Mouse (Mus musculus): Measurements from ENCODE around the gene Pank3. TPM values are rescaled to one million over a fixed set of nuclear protein-coding genes. Genes with fewer than 3 reads are reported as not detected.

Gene Pank3
- total and polyA plus RNA-seq, 3 experiments = 12.0 to 20.7 (median 19.6) TPM

DNA sequence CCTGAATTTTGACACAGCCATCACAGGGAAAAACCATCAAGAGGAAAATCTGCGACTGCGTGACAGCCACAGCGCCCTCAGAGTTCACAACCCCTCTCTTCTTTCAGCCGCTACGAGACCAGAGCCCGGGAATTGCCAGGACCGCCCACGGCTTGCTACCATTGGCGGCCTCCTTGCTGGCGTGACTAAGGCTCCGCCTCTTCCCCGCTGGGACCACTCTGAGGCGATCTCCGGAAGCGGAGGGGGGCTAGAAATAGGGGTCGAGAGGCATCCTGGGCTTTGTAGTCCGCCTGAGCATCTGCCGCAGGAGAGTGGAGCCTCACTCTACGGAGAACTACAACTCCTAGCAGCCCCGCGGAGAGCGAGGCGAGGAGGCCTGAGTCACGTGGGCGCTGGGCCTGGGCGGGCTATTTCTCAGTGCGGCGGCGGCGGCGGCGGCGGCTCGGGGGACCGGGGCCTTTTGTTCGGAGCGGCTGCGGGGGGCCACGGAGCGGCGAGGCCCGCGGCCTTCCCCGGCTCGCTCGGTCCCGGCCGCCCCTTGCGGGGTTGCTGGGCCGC is at the start of gene Pank3 (continued):
- peak; percentile 42 to 86; a peak in 3 of 4 replicates for TF ChIP-seq POLR2A (IDR thresholded peaks at IDR 0.05; ENCODE audit: control insufficient read depth in 1 of 2, insufficient read depth in 1 of 2, low read depth in 1 of 2, low read length in 2 of 2, poor library complexity in 1 of 2)
- no peak for TF ChIP-seq TAL1 (IDR thresholded peaks at IDR 0.05; ENCODE audit: low read length)
- no peak for TF ChIP-seq MEF2A (IDR thresholded peaks at IDR 0.05; ENCODE audit: extremely low read depth, insufficient replicate concordance, low read depth, low read length, poor library complexity, severe bottlenecking)

DNA sequence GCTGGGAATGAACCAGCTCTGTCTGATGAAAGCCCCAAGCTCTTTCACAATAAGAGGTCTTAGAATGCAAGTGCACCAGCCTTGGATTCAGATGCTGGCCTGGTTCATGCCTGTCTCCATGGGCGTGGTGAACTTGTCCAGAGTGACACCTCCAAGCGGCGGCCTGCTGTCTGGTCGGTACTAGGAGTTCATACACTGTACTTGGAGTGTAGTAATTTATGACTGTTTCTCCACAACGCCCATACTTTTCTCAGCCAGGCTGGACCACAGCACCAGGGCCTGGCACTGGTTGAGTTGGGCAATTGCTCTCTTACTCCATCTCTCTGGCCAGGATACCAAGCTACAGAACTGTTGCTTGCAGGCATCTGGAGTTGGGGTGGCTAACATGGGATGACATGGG is 45.4 kb upstream of the Pank3 start:
- no peak for DNase-seq (ENCODE audit: low read depth, low spot score)
- H3K4me1 ChIP-seq (ENCODE audit: control insufficient read depth in 1 of 2, insufficient read depth in 2 of 2, low read length in 2 of 2) = no peaks in the 10 kb centered on the region
- TF ChIP-seq KAT2A (conservative IDR thresholded peaks at IDR 0.05; ENCODE audit: low read depth, low read length) (no peak), SIN3A (IDR thresholded peaks at IDR 0.05; ENCODE audit: low read length) (no peak), ZC3H11A (IDR thresholded peaks at IDR 0.05; ENCODE audit: low read depth, low read length) (no peak), RAD21 (IDR thresholded peaks at IDR 0.05; ENCODE audit: low read depth, low read length) (no peak), ELF1 (IDR thresholded peaks at IDR 0.05; ENCODE audit: low read depth, low read length) (no peak), BHLHE40 (IDR thresholded peaks at IDR 0.05; ENCODE audit: borderline replicate concordance, low read depth, low read length) (no peak), MXI1 (IDR thresholded peaks at IDR 0.05; ENCODE audit: low read depth, low read length) (no peak), CHD2 (IDR thresholded peaks at IDR 0.05; ENCODE audit: low read length) (no peak), RCOR1 (IDR thresholded peaks at IDR 0.05; ENCODE audit: low read depth, low read length) (no peak), TCF12 (IDR thresholded peaks at IDR 0.05; ENCODE audit: low read depth, low read length) (no peak), SMC3 (IDR thresholded peaks at IDR 0.05; ENCODE audit: low read depth, low read length) (no peak), MAZ (IDR thresholded peaks at IDR 0.05; ENCODE audit: low read depth, low read length) (no peak), USF1 (IDR thresholded peaks at IDR 0.05; ENCODE audit: low read depth, low read length) (no peak), NELFE (IDR thresholded peaks at IDR 0.05; ENCODE audit: low read depth, low read length) (no peak), CHD1 (IDR thresholded peaks at IDR 0.05; ENCODE audit: low read depth, low read length) (no peak), ETS1 (IDR thresholded peaks at IDR 0.05; ENCODE audit: low read depth, low read length) (no peak)
- H3K9ac ChIP-seq (ENCODE audit: control insufficient read depth, low read depth, low read length, poor library complexity, severe bottlenecking) = no peak overlapping the region
- no peaks in the 10 kb centered on the region for H3K9me3 ChIP-seq (replicated peaks; ENCODE audit: insufficient read depth, low read length)
- no peaks in the 10 kb centered on the region for H3K79me2 ChIP-seq (ENCODE audit: control insufficient read depth, insufficient read depth, low read length, poor library complexity)
- no peaks in the 10 kb centered on the region for H3K36me3 ChIP-seq (ENCODE audit: control insufficient read depth in 1 of 2, insufficient read depth in 2 of 2, low read length in 2 of 2)
- H3K27me3 ChIP-seq (ENCODE audit: control insufficient read depth in 1 of 2, insufficient read depth in 2 of 2, low read length in 2 of 2) = no peaks in the 10 kb centered on the region
- H3K4me3 ChIP-seq (ENCODE audit: control insufficient read depth in 1 of 2, insufficient read depth in 1 of 2, low read depth in 2 of 2, low read length in 2 of 2) = no peak overlapping the region
- no peak overlapping the region for H3K27ac ChIP-seq (ENCODE audit: control insufficient read depth, low read depth, low read length)

DNA sequence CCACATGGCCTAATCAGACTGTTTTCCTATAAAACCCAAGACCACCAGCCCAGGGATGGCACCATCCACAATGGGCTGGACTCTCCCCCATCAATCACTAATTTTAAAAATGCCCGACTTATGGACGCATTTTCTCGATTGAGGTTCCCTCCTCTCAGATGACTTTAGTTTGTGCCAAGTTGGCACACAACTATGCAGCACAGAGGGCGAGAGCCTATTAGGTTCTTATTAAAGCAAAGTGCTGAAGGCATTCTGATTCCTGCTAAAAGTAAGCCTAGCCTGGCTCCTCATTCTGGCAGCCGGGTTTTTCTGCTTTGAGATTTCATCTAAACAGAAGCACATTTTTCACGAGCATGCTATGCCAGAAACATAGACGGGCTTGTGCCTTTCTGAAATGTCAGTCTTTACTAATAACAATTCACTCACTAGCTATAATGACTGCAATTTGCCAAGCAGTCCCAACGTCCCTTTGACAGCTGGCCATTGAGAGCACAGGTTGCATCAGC is 42.9 kb upstream of the Pank3 start:
- Histone ChIP-seq H3K9me3 (replicated peaks; ENCODE audit: insufficient read depth, low read length) (no peaks in the 10 kb centered on the region), H3K27me3 (ENCODE audit: control insufficient read depth in 1 of 2, insufficient read depth in 2 of 2, low read length in 2 of 2) (no peaks in the 10 kb centered on the region), H3K36me3 (ENCODE audit: control insufficient read depth in 1 of 2, insufficient read depth in 2 of 2, low read length in 2 of 2) (no peaks in the 10 kb centered on the region), H3K4me1 (ENCODE audit: control insufficient read depth in 1 of 2, insufficient read depth in 2 of 2, low read length in 2 of 2) (no peaks in the 10 kb centered on the region), H3K27ac (ENCODE audit: control insufficient read depth, low read depth, low read length) (no peak overlapping the region), H3K4me3 (ENCODE audit: control insufficient read depth in 1 of 2, insufficient read depth in 1 of 2, low read depth in 2 of 2, low read length in 2 of 2) (no peak overlapping the region), H3K79me2 (ENCODE audit: control insufficient read depth, insufficient read depth, low read length, poor library complexity) (no peaks in the 10 kb centered on the region), H3K9ac (ENCODE audit: control insufficient read depth, low read depth, low read length, poor library complexity, severe bottlenecking) (no peak overlapping the region)
- no peak for DNase-seq (ENCODE audit: low read depth, low spot score)
- TF ChIP-seq NRF1 (IDR thresholded peaks at IDR 0.05; ENCODE audit: insufficient read depth, low read depth, low read length, poor library complexity, severe bottlenecking) (no peak), POLR2AphosphoS5 (IDR thresholded peaks at IDR 0.05; ENCODE audit: borderline replicate concordance, low read depth, low read length) (no peak), E2F4 (IDR thresholded peaks at IDR 0.05; ENCODE audit: borderline replicate concordance, low read depth, low read length) (no peak), USF1 (IDR thresholded peaks at IDR 0.05; ENCODE audit: low read depth, low read length) (no peak), POLR2A (IDR thresholded peaks at IDR 0.05; ENCODE audit: control insufficient read depth in 1 of 2, insufficient read depth in 1 of 2, low read depth in 1 of 2, low read length in 2 of 2, poor library complexity in 1 of 2) (no peak), MAZ (IDR thresholded peaks at IDR 0.05; ENCODE audit: low read depth, low read length) (no peak), TAL1 (IDR thresholded peaks at IDR 0.05; ENCODE audit: low read length) (no peak), ZKSCAN1 (IDR thresholded peaks at IDR 0.05; ENCODE audit: low read depth, low read length) (no peak), ETS1 (IDR thresholded peaks at IDR 0.05; ENCODE audit: low read depth, low read length) (no peak), SIN3A (IDR thresholded peaks at IDR 0.05; ENCODE audit: low read length) (no peak), SMC3 (IDR thresholded peaks at IDR 0.05; ENCODE audit: low read depth, low read length) (no peak), MYB (IDR thresholded peaks at IDR 0.05; ENCODE audit: low read depth, low read length) (no peak), UBTF (IDR thresholded peaks at IDR 0.05; ENCODE audit: borderline replicate concordance, insufficient read depth, low read depth, low read length) (no peak)
